Mouse (Mus musculus) forebrain, postnatal 0 days (tissue): ENCODE measurements around the gene Rflna. TPM values are rescaled to one million over a fixed set of nuclear protein-coding genes. Genes with fewer than 3 reads are reported as not detected.

Source experiments
- ATAC-seq: fragments of 200-750 bp; cut with Nextera tagmentation; 2 replicates; pipeline ENCODE4 v1.8.0; 2017; ENCODE audit warnings: mild to moderate bottlenecking, moderate library complexity
- DNase-seq: peaks from one replicate; pipeline ENCODE4 v3.0.0-alpha.2; 2015
- H3K27ac ChIP-seq: fragments of 300-500 bp; sonication (generic); 2 replicates; pipeline ENCODE4 v1.5.1; 2014; ENCODE audit warnings: low read depth, mild to moderate bottlenecking, antibody characterized with exemption, low read length, moderate library complexity, mixed read lengths
- H3K27me3 ChIP-seq: fragments of 300-500 bp; sonication (generic); 2 replicates; pipeline ENCODE4 v1.6.1; 2014; ENCODE audit warnings: mild to moderate bottlenecking, low read length, mixed read lengths; ENCODE audit not compliant: insufficient read depth
- H3K36me3 ChIP-seq: fragments of 300-500 bp; sonication (generic); 2 replicates; pipeline ENCODE4 v1.6.1; 2014; ENCODE audit warnings: mild to moderate bottlenecking, moderate library complexity; ENCODE audit not compliant: insufficient read depth
- H3K4me1 ChIP-seq: fragments of 300-500 bp; sonication (generic); 2 replicates; pipeline ENCODE4 v1.6.1; 2014; ENCODE audit warnings: antibody characterized with exemption; ENCODE audit not compliant: insufficient read depth
- H3K4me2 ChIP-seq: fragments of 300-500 bp; sonication (generic); 2 replicates; pipeline ENCODE4 v1.6.1; 2014; ENCODE audit warnings: low read depth, mild to moderate bottlenecking, moderate library complexity
- H3K4me3 ChIP-seq: fragments of 300-500 bp; sonication (generic); 2 replicates; pipeline ENCODE4 v1.5.1; 2014; ENCODE audit warnings: low read depth, low read length, mixed read lengths
- H3K9ac ChIP-seq: fragments of 300-500 bp; sonication (generic); 2 replicates; pipeline ENCODE4 v1.6.1; 2014; ENCODE audit warnings: mild to moderate bottlenecking
- H3K9me3 ChIP-seq: fragments of 300-500 bp; sonication (generic); 2 replicates; pipeline ENCODE4 v1.6.1; 2016; ENCODE audit warnings: low read length
- CTCF ChIP-seq: sonication (generic); IDR thresholded peaks from 2 replicates; pipeline ENCODE4 v1.5.1; 2016; ENCODE audit warnings: antibody characterized with exemption, control low read depth, low read depth
- WGBS: fragments of 180-500 bp; shearing (Covaris S2); extraction: QIAGEN DNeasy Blood & Tissue Kit; methylation state at CpG from one replicate; pipeline ENCODE4 v1.1.7; 2014; 5-methylcytosine and 5-hydroxymethylcytosine counted together
- polyA plus RNA-seq: library from polyadenylated mRNA; unstranded; fragments of >200 nt; fragmentation: Nextera tagmentation; extraction: Ambion mirVana; gene quantifications from 2 replicates; pipeline ENCODE4 v1.2.1, GENCODE M21; 2015
- total RNA-seq: library from RNA; depleted of rRNA; stranded (reverse); fragments of >200 nt; gene quantifications from 2 replicates; pipeline ENCODE4 v1.2.3, GENCODE M21; 2014

The Rflna gene
- total and polyA plus RNA-seq, 2 experiments from 2014 or later: 3.2 to 4.4 TPM

GRCm38 (mm10) chr5:125006896-125007295 is 3.9 kb downstream of the Rflna start:
- peaks cover 21% of the 10 kb centered on the region; the same call in 1 of the 2 replicates for H3K27me3 ChIP-seq
- DNase-seq (no peak), ATAC-seq (no peak)
- H3K4me2 ChIP-seq: no peak overlapping the region
- 87% methylated on average over 5 of the region's 5 CpGs for WGBS
- no peaks in the 10 kb centered on the region for H3K36me3 ChIP-seq
- TF ChIP-seq CTCF: no peak
- no peak overlapping the region for H3K9ac ChIP-seq
- no peak overlapping the region for H3K27ac ChIP-seq
- no peaks in the 10 kb centered on the region for H3K4me1 ChIP-seq
- no peak overlapping the region for H3K4me3 ChIP-seq
- H3K9me3 ChIP-seq: no peaks in the 10 kb centered on the region

GRCm38 (mm10) chr5:125011166-125011565 is 8.1 kb downstream of the Rflna start:
- no peak for DNase-seq
- Histone ChIP-seq H3K4me2 (no peak overlapping the region), H3K27ac (no peak overlapping the region), H3K4me1 (peaks cover 3% of the 10 kb centered on the region; the same call in 1 of the 2 replicates), H3K4me3 (no peak overlapping the region), H3K27me3 (no peaks in the 10 kb centered on the region), H3K9ac (no peak overlapping the region), H3K9me3 (no peaks in the 10 kb centered on the region), H3K36me3 (peaks cover 8% of the 10 kb centered on the region; the same call in 1 of the 2 replicates)
- ATAC-seq: no peak
- 91% methylated on average over 24 of the region's 24 CpGs for WGBS
- no peak for TF ChIP-seq CTCF

GRCm38 (mm10) chr5:125011628-125012027 is 8.6 kb downstream of the Rflna start:
- Histone ChIP-seq H3K4me1 (peaks cover 3% of the 10 kb centered on the region; the same call in 1 of the 2 replicates), H3K4me3 (no peak overlapping the region), H3K9ac (no peak overlapping the region), H3K9me3 (no peaks in the 10 kb centered on the region), H3K27ac (no peak overlapping the region), H3K4me2 (no peak overlapping the region), H3K27me3 (no peaks in the 10 kb centered on the region), H3K36me3 (peaks cover 10% of the 10 kb centered on the region)
- DNase-seq (no peak), ATAC-seq (no peak)
- 94% methylated on average over 8 of the region's 8 CpGs for WGBS
- no peak for TF ChIP-seq CTCF

GRCm38 (mm10) chr5:125014497-125014896 is 11.5 kb downstream of the Rflna start:
- H3K4me1 ChIP-seq: peaks cover 3% of the 10 kb centered on the region; the same call in 1 of the 2 replicates

GRCm38 (mm10) chr5:125015066-125015465 is 12.0 kb downstream of the Rflna start:
- no peak overlapping the region for H3K9ac ChIP-seq
- DNase-seq (no peak), ATAC-seq (0 out of 2 replicates have a peak, but pooled peaks have one; percentile 12)
- no peak overlapping the region for H3K4me2 ChIP-seq
- H3K36me3 ChIP-seq: peaks cover 41% of the 10 kb centered on the region
- 70% methylated on average over 3 of the region's 3 CpGs for WGBS
- H3K27me3 ChIP-seq: no peaks in the 10 kb centered on the region
- H3K4me1 ChIP-seq: peaks cover 3% of the 10 kb centered on the region; the same call in 1 of the 2 replicates
- H3K4me3 ChIP-seq: no peak overlapping the region
- H3K27ac ChIP-seq: no peak overlapping the region
- H3K9me3 ChIP-seq: no peaks in the 10 kb centered on the region
- no peak for TF ChIP-seq CTCF

More at GRCm38 (mm10) chr5:125014497-125014896, 11.5 kb downstream of the Rflna start:
- Histone ChIP-seq H3K9me3 (no peaks in the 10 kb centered on the region), H3K36me3 (peaks cover 38% of the 10 kb centered on the region), H3K9ac (no peak overlapping the region), H3K27me3 (no peaks in the 10 kb centered on the region), H3K4me3 (no peak overlapping the region), H3K4me2 (no peak overlapping the region), H3K27ac (no peak overlapping the region)
- TF ChIP-seq CTCF: peak; percentile 84
- peak; percentile 43 for DNase-seq
- no peak for ATAC-seq
- WGBS: 54% methylated on average over 7 of the region's 7 CpGs

- H3K27ac ChIP-seq: no peak overlapping the region
- H3K4me2 ChIP-seq: no peak overlapping the region
- WGBS: 73% methylated on average over 9 of the region's 9 CpGs
- peaks cover 3% of the 10 kb centered on the region; the same call in 1 of the 2 replicates for H3K4me1 ChIP-seq
- H3K27me3 ChIP-seq: no peaks in the 10 kb centered on the region
- peaks cover 41% of the 10 kb centered on the region for H3K36me3 ChIP-seq
- H3K9ac ChIP-seq: no peak overlapping the region
- no peak for ATAC-seq
- no peak for TF ChIP-seq CTCF
- no peak overlapping the region for H3K4me3 ChIP-seq
- no peak for DNase-seq
- no peaks in the 10 kb centered on the region for H3K9me3 ChIP-seq
Observed at GRCm38 (mm10) chr5:125015576-125015975, 12.6 kb downstream of the Rflna start.

- 79% methylated on average over 17 of the region's 17 CpGs for WGBS
- H3K27ac ChIP-seq: no peak overlapping the region
- ATAC-seq: no peak
Observed at GRCm38 (mm10) chr5:125016421-125017242, 13.6 kb downstream of the Rflna start.

More at GRCm38 (mm10) chr5:125016421-125017242, 13.6 kb downstream of the Rflna start:
- Histone ChIP-seq H3K4me1 (peaks cover 3% of the 10 kb centered on the region; the same call in 1 of the 2 replicates), H3K9me3 (no peaks in the 10 kb centered on the region), H3K9ac (no peak overlapping the region), H3K4me2 (no peak overlapping the region), H3K4me3 (no peak overlapping the region), H3K27me3 (no peaks in the 10 kb centered on the region), H3K36me3 (peaks cover 45% of the 10 kb centered on the region)
- DNase-seq: peak; percentile 27
- peak; percentile 44 for TF ChIP-seq CTCF
